Mouse (Mus musculus) forebrain, embryonic 10.5 days (tissue): ENCODE results near the gene Smg7. TPM values are rescaled to one million over a fixed set of nuclear protein-coding genes. Genes with fewer than 3 reads are reported as not detected.

Experiments used
- DNase-seq: peaks from one replicate; pipeline ENCODE4 v3.0.0-alpha.2; 2017; ENCODE audit warnings: low spot score; ENCODE audit errors: extremely low spot score
- H3K27ac ChIP-seq: fragments of 300-500 bp; sonication (generic); 2 replicates; pipeline ENCODE4 v1.5.1; 2016; ENCODE audit warnings: mild to moderate bottlenecking
- H3K27me3 ChIP-seq: fragments of 300-500 bp; sonication (generic); 2 replicates; pipeline ENCODE4 v1.6.1; 2016; ENCODE audit warnings: mild to moderate bottlenecking; ENCODE audit not compliant: poor library complexity, severe bottlenecking
- H3K36me3 ChIP-seq: fragments of 300-500 bp; sonication (generic); replicated peaks from 2 replicates; pipeline ENCODE4 v1.6.1; 2016; ENCODE audit warnings: mild to moderate bottlenecking, moderate library complexity
- H3K4me1 ChIP-seq: fragments of 300-500 bp; sonication (generic); 2 replicates; pipeline ENCODE4 v1.6.1; 2016
- H3K4me3 ChIP-seq: fragments of 300-500 bp; sonication (generic); 2 replicates; pipeline ENCODE4 v1.5.1; 2016; ENCODE audit warnings: mild to moderate bottlenecking, moderate library complexity
- H3K9me3 ChIP-seq: fragments of 300-500 bp; sonication (generic); 2 replicates; pipeline ENCODE4 v1.6.1; 2016; ENCODE audit warnings: mild to moderate bottlenecking, moderate library complexity
- WGBS: fragments of 180-500 bp; shearing (Covaris S2); methylation state at CpG from one replicate; pipeline ENCODE4 v1.1.7; 2016; 5-methylcytosine and 5-hydroxymethylcytosine counted together
- polyA plus RNA-seq: library from polyadenylated mRNA; unstranded; fragments of >200 nt; fragmentation: Nextera tagmentation; extraction: Ambion mirVana; gene quantifications from 2 replicates; pipeline ENCODE4 v1.2.1, GENCODE M21; 2016

The Smg7 gene
- 38.0 and 40.3 TPM in 2 replicates for polyA plus RNA-seq

DNA sequence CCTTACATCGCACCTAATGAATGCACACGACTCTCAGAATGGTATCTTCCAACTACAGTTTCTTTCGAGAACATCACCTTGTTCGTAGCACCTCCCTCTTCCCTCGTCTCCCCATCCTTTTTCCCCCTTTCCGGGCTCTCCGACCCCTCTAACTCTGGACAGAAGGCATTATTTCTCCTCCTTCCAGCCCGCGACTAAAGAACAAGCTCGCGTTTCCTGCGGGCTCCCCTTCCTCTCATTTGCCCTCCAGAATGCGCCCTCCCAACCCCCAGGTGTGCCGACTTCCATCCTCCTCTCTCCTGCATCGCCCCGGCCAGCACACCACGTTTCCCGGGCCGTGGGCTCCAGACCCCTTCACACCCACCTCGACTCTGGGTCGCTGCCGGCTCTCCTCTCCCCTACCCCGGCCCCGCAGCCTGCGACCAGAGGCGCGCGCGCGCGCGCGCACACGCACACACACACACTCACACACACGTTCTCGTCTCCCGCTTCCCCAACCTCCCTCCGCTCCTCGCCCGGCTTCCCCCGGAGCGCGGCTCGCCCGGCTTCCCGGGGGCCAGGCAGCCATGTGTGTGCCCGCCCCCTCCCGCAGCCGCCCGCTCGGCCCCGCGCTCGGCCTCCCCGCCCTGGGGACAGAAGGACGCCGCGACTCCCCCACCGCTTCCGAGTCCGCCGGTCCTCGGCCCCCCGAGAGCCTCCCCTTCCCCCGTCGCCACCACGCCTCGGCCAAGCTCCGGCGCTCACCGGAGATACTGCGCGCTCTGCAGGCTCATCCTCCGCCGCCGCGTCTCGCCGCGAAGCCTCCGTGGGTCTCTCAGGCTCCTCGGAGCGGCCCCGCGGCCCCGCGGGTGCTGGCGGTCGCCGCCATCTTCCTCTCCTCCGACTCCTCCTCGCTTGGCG, at the start of gene Smg7:
Gene Smg7, minus strand, starts transcription at position 882 of the 900 bp plus-strand sequence.
- Histone ChIP-seq H3K36me3 (peaks cover 23% of the 10 kb centered on the region), H3K4me1 (peaks cover 31% of the 10 kb centered on the region), H3K27me3 (no peaks in the 10 kb centered on the region), H3K9me3 (no peaks in the 10 kb centered on the region), H3K27ac (peak within 1 kb of the TSS; percentile 99), H3K4me3 (peak within 1 kb of the TSS; percentile 75)
- WGBS = under 1% methylated on average over 92 of the region's 93 CpGs
- peak; percentile 76 for DNase-seq

DNA sequence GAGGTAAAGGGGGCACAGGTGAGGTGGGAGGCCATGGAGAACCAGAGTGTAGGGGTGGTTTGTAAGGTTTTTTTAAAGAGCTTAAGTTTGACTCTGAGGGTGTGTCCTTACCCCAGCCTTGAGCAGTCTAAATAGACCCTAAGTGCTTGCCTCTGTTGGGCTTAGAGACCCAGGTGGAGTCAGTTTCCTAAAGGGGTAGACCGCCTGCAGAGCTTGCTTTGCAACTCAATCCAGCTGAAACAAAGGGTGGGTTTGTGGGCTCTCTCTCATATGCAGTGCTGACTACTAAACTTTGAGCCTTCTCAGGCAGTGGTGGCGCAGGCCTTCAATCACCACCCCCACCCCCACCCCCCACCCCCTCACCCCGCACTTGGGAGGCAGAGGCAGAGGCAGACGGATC, 40.5 kb upstream of the Smg7 start:
- H3K36me3 ChIP-seq = no peaks in the 10 kb centered on the region
- no peak overlapping the region for H3K4me3 ChIP-seq
- no peaks in the 10 kb centered on the region for H3K9me3 ChIP-seq
- no peak overlapping the region for H3K27ac ChIP-seq
- no peaks in the 10 kb centered on the region for H3K4me1 ChIP-seq
- H3K27me3 ChIP-seq = no peaks in the 10 kb centered on the region
- WGBS = 33% methylated on average over 4 of the region's 4 CpGs
- DNase-seq = no peak

DNA sequence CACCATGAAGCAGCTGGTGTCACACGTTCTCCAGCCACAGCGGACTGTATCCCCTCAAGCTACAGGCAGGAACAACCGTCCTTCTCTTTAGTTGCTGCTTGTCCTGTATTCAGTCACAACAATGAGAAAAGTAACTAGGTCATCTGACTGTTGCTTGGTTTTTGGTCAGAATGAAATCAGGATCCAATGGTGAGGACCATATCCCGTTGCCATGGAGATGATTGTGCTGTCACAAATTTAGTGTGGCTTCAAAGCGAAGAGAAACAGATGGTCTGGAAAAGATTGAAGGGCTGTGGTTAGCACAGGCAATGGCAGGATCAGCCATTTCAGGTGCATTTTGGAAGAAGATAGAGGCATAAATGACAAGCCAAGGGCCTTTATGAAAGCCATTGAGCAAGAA, 33.9 kb upstream of the Smg7 start:
- DNase-seq = no peak
- Histone ChIP-seq H3K4me3 (no peak overlapping the region), H3K4me1 (0 out of 2 replicates have a peak, but pooled peaks cover 4% of the 10 kb centered on the region), H3K36me3 (no peaks in the 10 kb centered on the region), H3K27ac (no peak overlapping the region), H3K9me3 (no peaks in the 10 kb centered on the region), H3K27me3 (no peaks in the 10 kb centered on the region)
- WGBS = 84% methylated on average over 5 of the region's 5 CpGs

DNA sequence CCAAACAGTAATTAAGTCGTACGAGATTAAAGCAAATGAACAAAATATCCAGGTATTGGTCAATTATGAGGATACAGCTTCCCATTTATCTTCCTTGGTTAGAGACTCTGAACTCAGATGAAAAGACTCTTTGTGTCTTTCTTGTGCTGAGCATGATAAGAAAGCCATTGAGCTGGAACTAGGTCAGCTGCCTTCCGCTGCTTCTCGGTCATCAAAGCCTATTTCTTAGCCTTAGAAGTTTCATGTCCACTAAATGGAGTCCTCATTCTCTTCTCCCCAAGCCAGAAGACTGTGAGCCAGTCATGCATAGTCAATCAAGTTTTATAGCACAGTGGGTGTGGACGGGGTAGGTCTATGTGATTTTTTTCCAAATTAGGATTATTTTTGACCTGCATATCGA, 33.0 kb upstream of the Smg7 start:
- H3K36me3 ChIP-seq = no peaks in the 10 kb centered on the region
- H3K27me3 ChIP-seq = no peaks in the 10 kb centered on the region
- WGBS = 61% methylated on average over 6 of the region's 6 CpGs
- no peaks in the 10 kb centered on the region for H3K9me3 ChIP-seq
- no peak overlapping the region for H3K27ac ChIP-seq
- H3K4me3 ChIP-seq = no peak overlapping the region
- no peak for DNase-seq
- H3K4me1 ChIP-seq = 0 out of 2 replicates have a peak, but pooled peaks cover 4% of the 10 kb centered on the region

DNA sequence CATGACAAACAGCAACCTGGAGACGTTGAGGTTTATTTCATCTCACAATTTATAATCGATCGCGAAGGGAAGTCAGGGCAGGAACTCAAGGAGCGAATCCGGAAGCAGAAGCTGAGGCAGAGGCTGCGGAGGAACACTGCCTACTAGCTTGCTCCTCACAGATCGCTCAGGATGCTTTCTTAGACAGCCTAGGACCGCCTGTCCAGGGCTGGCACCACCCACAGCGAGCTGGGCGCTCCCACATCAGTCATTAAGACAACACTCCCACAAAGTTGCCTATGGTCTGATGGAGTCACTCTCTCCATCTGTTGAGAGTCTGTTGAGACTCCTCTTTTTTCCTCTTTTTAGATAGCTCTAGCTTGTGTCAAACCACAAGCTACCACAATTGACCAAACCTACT, 31.5 kb upstream of the Smg7 start:
- H3K4me1 ChIP-seq = 0 out of 2 replicates have a peak, but pooled peaks cover 4% of the 10 kb centered on the region
- WGBS = 62% methylated on average over 11 of the region's 11 CpGs

DNA sequence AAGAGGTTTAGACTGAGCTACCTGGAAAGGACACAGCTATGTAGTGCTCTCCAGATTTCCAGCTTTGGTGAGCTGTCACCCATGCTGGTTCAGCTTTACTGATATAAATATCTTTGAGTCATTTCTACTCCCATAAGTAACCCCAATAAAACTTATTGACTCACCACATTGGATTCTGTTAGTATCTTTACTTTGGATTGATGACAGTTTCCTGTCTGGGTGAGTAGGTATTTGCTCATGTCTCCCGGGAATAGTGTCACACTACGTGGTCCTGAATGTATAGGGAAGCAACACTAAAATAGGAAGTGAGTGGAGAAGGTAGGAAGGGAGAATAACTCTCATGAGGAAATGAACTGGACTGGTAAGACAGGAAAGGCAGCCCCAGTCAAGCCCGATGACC, 19.3 kb upstream of the Smg7 start:
- no peak overlapping the region for H3K4me3 ChIP-seq
- DNase-seq = no peak
- 87% methylated on average over 3 of the region's 3 CpGs for WGBS
- no peak overlapping the region for H3K27ac ChIP-seq
- no peaks in the 10 kb centered on the region for H3K4me1 ChIP-seq
- no peaks in the 10 kb centered on the region for H3K36me3 ChIP-seq
- H3K9me3 ChIP-seq = no peaks in the 10 kb centered on the region
- no peaks in the 10 kb centered on the region for H3K27me3 ChIP-seq

More for the DNA sequence above, 31.5 kb upstream of the Smg7 start:
- H3K4me3 ChIP-seq = no peak overlapping the region
- no peaks in the 10 kb centered on the region for H3K9me3 ChIP-seq
- no peaks in the 10 kb centered on the region for H3K36me3 ChIP-seq
- no peaks in the 10 kb centered on the region for H3K27me3 ChIP-seq
- no peak for DNase-seq
- no peak overlapping the region for H3K27ac ChIP-seq

DNA sequence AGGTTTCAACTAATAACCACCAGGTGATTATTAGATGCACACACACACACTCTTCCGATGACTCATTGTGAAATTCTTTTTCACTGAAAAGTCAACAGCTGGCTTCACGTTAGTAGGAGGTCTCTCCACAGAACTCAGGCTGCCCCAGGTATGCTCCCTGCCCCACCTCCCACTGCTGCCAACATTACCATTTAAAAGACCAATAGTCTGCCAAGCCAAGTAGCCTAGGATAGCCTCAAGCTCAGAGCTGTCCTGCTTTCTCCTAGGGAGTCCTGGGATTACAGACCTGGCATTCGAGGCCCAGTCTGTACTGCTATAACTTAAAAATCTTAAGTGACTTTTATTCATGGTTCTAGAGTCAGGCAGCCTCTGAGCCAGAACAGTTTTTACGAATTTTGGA, 15.2 kb upstream of the Smg7 start:
- Histone ChIP-seq H3K4me1 (no peaks in the 10 kb centered on the region), H3K4me3 (no peak overlapping the region), H3K36me3 (no peaks in the 10 kb centered on the region), H3K27me3 (no peaks in the 10 kb centered on the region), H3K27ac (no peak overlapping the region), H3K9me3 (no peaks in the 10 kb centered on the region)
- no peak for DNase-seq
- WGBS = 80% methylated on average over 4 of the region's 4 CpGs

DNA sequence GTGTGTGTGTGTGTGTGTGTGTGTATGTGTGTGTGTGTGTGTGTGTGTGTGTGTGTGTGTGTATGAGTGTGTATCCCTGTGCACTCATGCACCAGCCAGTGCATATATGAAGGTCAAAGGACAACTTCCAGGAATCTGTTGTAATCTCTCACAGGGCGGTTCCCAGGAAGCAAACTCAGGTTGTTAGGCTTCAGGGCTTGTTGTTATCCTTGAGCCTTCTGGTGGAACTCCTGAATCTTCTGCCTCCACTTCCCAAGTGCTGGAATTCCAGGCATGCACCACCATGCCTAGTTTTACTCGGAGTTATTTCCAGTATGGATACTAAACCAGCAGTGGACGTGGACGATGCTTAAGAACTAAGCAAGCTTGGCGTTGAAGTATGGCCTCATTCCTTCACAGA, 14.5 kb upstream of the Smg7 start:
- Histone ChIP-seq H3K27ac (no peak overlapping the region), H3K4me3 (no peak overlapping the region), H3K27me3 (no peaks in the 10 kb centered on the region), H3K9me3 (no peaks in the 10 kb centered on the region), H3K4me1 (no peaks in the 10 kb centered on the region), H3K36me3 (no peaks in the 10 kb centered on the region)
- 90% methylated on average over 5 of the region's 5 CpGs for WGBS
- DNase-seq = no peak

DNA sequence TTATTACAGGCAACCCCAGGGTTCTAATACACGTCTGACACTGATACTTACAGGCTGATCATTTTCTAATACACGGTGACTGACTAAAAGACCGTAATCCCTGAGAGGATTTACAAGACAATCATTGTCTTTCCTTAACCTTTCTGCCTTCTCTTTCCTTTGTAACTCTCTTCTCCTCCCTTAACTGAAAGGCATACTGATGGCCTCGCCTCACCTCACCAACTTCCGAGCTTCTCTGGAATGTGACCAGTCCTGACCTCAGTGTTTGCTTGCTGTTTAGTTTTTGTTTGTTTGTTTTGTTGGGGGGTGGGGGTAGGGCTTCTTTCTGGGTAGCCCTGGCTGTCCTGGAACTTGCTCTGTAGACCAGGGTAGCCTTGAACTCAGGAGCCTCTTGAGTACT, 13.3 kb upstream of the Smg7 start:
- Histone ChIP-seq H3K4me1 (no peaks in the 10 kb centered on the region), H3K27me3 (no peaks in the 10 kb centered on the region), H3K27ac (no peak overlapping the region), H3K9me3 (no peaks in the 10 kb centered on the region), H3K4me3 (no peak overlapping the region), H3K36me3 (no peaks in the 10 kb centered on the region)
- WGBS = 23% methylated on average over 5 of the region's 5 CpGs
- DNase-seq = no peak

DNA sequence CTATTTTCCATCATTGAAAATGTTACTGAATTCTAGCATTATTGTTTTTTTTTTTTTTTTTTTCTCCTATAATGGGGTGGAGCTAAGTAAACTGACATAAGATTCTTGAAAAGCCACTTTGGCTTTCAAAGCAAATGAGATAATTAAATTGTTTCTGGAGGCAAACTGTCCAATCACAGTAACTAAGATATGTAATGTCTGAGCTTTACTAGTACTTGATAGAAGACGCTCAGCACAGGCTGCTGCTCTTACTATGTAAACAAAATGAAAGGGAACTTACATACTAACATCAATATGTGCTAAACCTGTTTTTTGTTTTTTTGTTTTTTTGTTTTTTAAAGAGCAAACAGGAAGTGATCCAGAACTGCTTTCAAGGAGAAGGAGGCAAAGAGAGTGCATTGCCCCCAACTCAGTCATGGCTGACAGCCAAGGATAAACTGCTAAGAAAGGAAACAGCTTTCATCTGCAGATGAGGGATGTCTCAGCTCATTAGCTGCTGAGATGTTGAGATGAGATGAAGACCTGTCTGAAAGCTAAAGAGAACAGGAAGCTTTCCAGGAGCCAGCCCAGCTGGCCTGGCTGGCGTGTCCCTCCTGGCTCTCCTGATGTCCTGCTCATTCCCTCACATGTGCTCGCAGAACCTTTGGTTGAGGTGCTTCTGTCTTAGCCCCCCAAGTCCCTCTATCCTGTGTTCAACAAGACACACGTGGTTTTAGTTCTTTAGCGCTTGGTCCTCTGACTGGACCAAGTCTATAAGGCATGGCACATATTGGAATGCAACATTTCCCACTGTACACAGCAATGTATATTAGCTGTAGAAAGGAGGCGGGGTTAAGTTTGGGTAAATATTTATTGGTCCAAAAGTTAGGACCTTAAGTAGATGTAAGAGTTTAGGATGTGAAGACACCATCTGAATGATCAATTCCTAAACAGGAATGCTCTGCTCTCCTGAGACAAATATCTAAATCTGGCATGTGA, 11.3 kb upstream of the Smg7 start:
- Histone ChIP-seq H3K27ac (no peak overlapping the region), H3K9me3 (no peaks in the 10 kb centered on the region), H3K4me1 (no peaks in the 10 kb centered on the region), H3K4me3 (no peak overlapping the region), H3K36me3 (no peaks in the 10 kb centered on the region), H3K27me3 (no peaks in the 10 kb centered on the region)
- DNase-seq = no peak
- WGBS = 86% methylated on average over 6 of the region's 6 CpGs

DNA sequence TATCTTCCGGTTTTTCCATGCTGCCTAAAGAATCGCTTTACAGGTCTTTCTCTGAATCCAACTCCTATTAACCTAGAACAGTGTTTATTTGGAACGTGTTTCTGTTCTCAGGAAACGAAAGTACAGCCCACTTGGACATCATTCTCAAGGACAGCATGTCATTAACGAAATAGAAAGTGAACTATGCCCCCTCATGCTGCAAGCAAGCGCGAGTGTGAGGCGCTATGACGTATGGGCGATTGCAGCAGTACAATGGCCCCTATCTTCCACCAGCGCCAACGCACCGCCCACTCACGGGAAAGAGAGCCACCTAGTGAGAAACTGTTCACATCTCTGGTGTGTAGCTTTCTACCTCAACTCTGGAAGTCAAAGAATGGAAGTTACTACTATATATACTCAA, 2.0 kb upstream of the Smg7 start:
- peak; percentile 75 for DNase-seq
- H3K27ac ChIP-seq = peak overlapping the region; percentile 99
- H3K36me3 ChIP-seq = peaks cover 5% of the 10 kb centered on the region; the same call in 1 of the 2 replicates

DNA sequence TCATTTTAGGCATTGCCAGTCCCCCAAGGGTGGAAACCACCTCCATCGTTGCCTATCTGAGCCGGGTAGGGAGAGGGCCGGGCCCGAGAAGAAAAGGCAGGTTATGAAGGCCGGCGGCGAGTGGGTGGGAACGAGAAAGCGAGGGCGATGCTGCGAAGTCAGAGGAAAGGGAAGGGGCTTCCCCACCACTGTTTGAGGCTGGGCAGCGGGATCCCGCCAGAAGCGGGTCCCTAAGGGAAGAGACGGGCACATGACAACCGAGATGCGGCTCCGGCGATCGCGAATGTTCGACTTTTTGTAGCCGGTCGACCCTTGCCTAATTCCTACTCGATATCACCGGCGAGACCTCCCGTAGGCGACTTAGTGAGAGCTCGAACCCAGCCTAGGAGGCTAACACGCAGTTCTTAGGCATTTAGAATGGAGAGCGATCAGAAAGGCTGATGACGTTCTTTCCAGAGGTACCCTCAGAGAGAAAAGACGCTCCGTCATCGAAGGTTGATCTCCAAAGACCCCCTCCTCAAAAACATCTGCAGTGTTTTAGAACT, 1.2 kb upstream of the Smg7 start:
- no peaks in the 10 kb centered on the region for H3K27me3 ChIP-seq

More for the DNA sequence above, 2.0 kb upstream of the Smg7 start:
- Histone ChIP-seq H3K4me1 (peaks cover 31% of the 10 kb centered on the region), H3K4me3 (peak overlapping the region; percentile 75), H3K9me3 (no peaks in the 10 kb centered on the region), H3K27me3 (no peaks in the 10 kb centered on the region)
- WGBS = under 1% methylated on average over 14 of the region's 14 CpGs

More for the DNA sequence above, 1.2 kb upstream of the Smg7 start:
- H3K4me3 ChIP-seq = peak overlapping the region; percentile 75
- peaks cover 13% of the 10 kb centered on the region for H3K36me3 ChIP-seq
- peak; percentile 71 for DNase-seq
- WGBS = under 1% methylated on average over 36 of the region's 36 CpGs
- peaks cover 31% of the 10 kb centered on the region for H3K4me1 ChIP-seq
- H3K9me3 ChIP-seq = no peaks in the 10 kb centered on the region
- peak overlapping the region; percentile 99 for H3K27ac ChIP-seq
